Mouse (Mus musculus) intestine, postnatal 0 days (tissue): ENCODE results near the gene Ccdc6. TPM values are rescaled to one million over a fixed set of nuclear protein-coding genes. Genes with fewer than 3 reads are reported as not detected.

Experiments
- ATAC-seq: fragments of 200-750 bp; cut with Nextera tagmentation; 2 replicates; pipeline ENCODE4 v1.8.0; 2017; ENCODE audit warnings: mild to moderate bottlenecking, moderate TSS enrichment, moderate library complexity
- H3K27ac ChIP-seq: fragments of 300-500 bp; sonication (generic); 2 replicates; pipeline ENCODE4 v1.5.1; 2014; ENCODE audit warnings: mild to moderate bottlenecking, low read depth, low read length, moderate library complexity
- H3K27me3 ChIP-seq: fragments of 300-500 bp; sonication (generic); replicated peaks from 2 replicates; pipeline ENCODE4 v1.6.1; 2014; ENCODE audit warnings: low read length, mixed read lengths; ENCODE audit not compliant: control insufficient read depth, insufficient read depth
- H3K36me3 ChIP-seq: fragments of 300-500 bp; sonication (generic); 2 replicates; pipeline ENCODE4 v1.6.1; 2014; ENCODE audit warnings: mild to moderate bottlenecking, moderate library complexity; ENCODE audit not compliant: control insufficient read depth, insufficient read depth
- H3K4me1 ChIP-seq: fragments of 300-500 bp; sonication (generic); replicated peaks from 2 replicates; pipeline ENCODE4 v1.6.1; 2014; ENCODE audit warnings: antibody characterized with exemption, low read length, mixed read lengths; ENCODE audit not compliant: control insufficient read depth, insufficient read depth
- H3K4me2 ChIP-seq: fragments of 300-500 bp; sonication (generic); replicated peaks from 2 replicates; pipeline ENCODE4 v1.6.1; 2014; ENCODE audit warnings: low read depth, mild to moderate bottlenecking, moderate library complexity
- H3K4me3 ChIP-seq: fragments of 300-500 bp; sonication (generic); 2 replicates; pipeline ENCODE4 v1.5.1; 2014; ENCODE audit warnings: low read depth, low read length
- H3K9ac ChIP-seq: fragments of 300-500 bp; sonication (generic); 2 replicates; pipeline ENCODE4 v1.6.1; 2014; ENCODE audit warnings: mild to moderate bottlenecking, low read depth, low read length
- H3K9me3 ChIP-seq: fragments of 300-500 bp; sonication (generic); 2 replicates; pipeline ENCODE4 v1.6.1; 2016; ENCODE audit warnings: mixed run types; ENCODE audit not compliant: control insufficient read depth
- CTCF ChIP-seq: sonication (generic); IDR thresholded peaks from 2 replicates; pipeline ENCODE4 v1.5.1; 2016; ENCODE audit warnings: low read depth, mild to moderate bottlenecking, control low read depth, antibody characterized with exemption, moderate library complexity
- WGBS: fragments of 180-500 bp; shearing (Covaris S2); extraction: QIAGEN DNeasy Blood & Tissue Kit; methylation state at CpG from one replicate; pipeline ENCODE4 v1.1.7; 2014; 5-methylcytosine and 5-hydroxymethylcytosine counted together
- polyA plus RNA-seq: library from polyadenylated mRNA; unstranded; fragments of >200 nt; fragmentation: Nextera tagmentation; extraction: Ambion mirVana; gene quantifications from 2 replicates; pipeline ENCODE4 v1.2.1, GENCODE M21; 2015

Gene Ccdc6
- polyA plus RNA-seq, 1 experiment from 2014 or later = 8.7 TPM

DNA sequence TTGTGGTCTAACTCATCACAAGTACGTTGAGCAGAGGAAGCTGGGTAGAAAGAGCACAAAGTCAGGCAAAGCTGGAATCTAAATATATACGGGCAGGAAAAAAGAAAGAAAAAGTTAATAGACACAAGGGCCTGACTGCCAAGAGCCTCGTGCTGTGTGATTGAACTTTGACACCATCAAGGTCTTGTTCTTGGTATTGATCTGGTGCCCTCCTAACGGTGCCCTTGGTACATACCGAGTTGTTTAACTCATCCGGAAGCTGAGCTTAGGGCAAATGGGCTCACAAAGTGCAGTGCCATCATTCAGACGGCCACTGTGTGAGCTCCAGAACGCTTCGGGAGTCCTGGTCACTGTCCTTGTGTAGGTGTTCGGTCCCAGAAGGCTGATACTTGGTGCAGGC is 54.2 kb downstream of the Ccdc6 start:
- Histone ChIP-seq H3K4me1 (no peaks in the 10 kb centered on the region), H3K4me3 (no peak overlapping the region), H3K27me3 (no peaks in the 10 kb centered on the region), H3K36me3 (peaks cover 50% of the 10 kb centered on the region), H3K27ac (no peak overlapping the region), H3K9me3 (no peaks in the 10 kb centered on the region), H3K9ac (no peak overlapping the region), H3K4me2 (no peak overlapping the region)
- TF ChIP-seq CTCF = no peak
- no peak for ATAC-seq
- 76% methylated on average over 10 of the region's 10 CpGs for WGBS

DNA sequence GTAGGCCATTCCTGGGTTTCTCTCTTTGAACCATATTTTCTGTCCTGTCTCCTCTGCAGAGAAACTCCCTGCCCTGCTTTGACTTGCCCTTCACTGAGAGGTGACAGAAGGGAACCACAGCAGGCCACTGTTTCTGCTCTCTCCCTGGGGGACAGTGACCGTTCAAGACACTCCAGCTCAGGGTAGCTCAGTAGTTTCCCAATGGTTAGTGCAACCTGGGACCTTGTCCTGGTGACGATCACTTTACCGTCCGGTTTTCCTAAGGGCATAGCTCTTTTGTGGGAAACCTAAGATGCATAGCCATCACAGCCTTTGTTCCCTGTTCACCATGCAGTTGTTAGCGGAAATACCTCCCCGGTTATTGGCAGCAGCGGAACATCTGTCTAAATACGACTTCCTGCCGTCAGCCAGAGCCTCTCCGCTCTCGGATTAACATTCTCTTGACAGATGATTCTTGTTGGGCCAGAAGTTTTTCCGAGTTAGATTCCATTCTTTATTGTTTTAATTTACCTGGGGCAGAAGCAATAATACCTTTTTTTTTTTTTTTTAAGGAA is 55.3 kb downstream of the Ccdc6 start:
- ATAC-seq = no peak
- Histone ChIP-seq H3K4me1 (no peaks in the 10 kb centered on the region), H3K27ac (no peak overlapping the region)

DNA sequence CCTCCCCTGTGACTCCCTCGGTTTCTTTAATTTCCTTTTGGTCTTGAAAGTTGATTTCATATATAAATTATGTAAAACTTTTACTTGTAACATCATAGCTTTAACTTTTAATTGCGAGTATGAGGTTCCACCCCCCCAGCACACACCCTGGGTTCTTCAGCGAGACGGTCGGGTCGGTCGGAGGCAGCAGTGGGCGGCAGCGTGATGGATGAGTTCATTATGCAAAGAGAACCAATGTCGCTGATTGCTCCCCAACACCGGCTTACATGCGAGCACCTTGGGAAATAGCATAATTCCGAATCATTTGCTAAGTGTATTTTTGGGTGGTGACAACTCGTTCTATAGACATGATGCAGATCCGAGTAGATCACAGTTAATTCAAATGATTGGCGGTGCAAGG is 56.9 kb downstream of the Ccdc6 start:
- no peak overlapping the region for H3K9ac ChIP-seq
- no peaks in the 10 kb centered on the region for H3K27me3 ChIP-seq

More for the DNA sequence above, 55.3 kb downstream of the Ccdc6 start:
- peaks cover 55% of the 10 kb centered on the region for H3K36me3 ChIP-seq
- no peak overlapping the region for H3K4me2 ChIP-seq
- H3K9ac ChIP-seq = no peak overlapping the region
- 60% methylated on average over 12 of the region's 12 CpGs for WGBS
- TF ChIP-seq CTCF = no peak
- H3K4me3 ChIP-seq = no peak overlapping the region
- H3K27me3 ChIP-seq = no peaks in the 10 kb centered on the region
- H3K9me3 ChIP-seq = no peaks in the 10 kb centered on the region

DNA sequence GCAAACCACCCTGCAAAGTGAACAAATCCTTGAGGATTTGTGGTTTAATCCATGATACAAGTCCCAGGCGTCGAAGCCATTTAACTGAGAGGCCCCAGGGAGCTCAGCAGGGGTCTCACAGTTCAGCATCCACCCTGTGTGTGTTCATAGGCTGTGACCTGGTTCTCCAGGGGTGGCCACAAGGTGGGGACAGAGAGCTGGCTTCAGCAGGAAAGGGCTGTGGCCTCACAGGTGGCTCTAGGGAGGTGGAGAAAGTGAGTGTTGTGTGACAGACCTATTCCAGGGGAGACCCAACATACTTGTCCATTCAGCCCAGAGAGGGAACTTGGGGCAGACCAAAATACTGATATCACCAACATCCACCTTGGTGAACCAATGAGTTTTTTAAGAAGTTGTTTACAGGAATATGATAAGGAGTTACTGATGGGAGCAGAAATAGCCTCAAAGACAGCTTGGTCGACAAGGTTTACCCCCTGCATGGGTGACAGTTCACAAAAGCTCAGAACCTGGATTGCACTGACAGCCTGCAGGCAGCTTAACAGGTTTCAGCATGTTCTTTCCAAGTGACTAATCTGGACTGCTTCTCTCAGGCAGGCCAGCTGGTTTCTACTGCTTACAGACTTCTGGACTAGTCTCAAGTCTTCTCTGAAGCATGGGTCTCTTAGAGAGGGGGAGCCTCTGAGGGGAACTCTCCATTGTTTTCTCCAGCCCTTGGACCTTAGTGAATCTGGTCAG is 59.7 kb downstream of the Ccdc6 start:
- H3K9ac ChIP-seq = no peak overlapping the region
- H3K4me1 ChIP-seq = no peaks in the 10 kb centered on the region
- no peak overlapping the region for H3K4me3 ChIP-seq
- 82% methylated on average over 3 of the region's 3 CpGs for WGBS
- H3K27ac ChIP-seq = no peak overlapping the region
- peak; percentile 69 for TF ChIP-seq CTCF
- H3K9me3 ChIP-seq = no peaks in the 10 kb centered on the region
- H3K27me3 ChIP-seq = no peaks in the 10 kb centered on the region
- H3K4me2 ChIP-seq = no peak overlapping the region
- H3K36me3 ChIP-seq = peaks cover 48% of the 10 kb centered on the region
- ATAC-seq = no peak

More for the DNA sequence above, 56.9 kb downstream of the Ccdc6 start:
- no peak for ATAC-seq
- no peak overlapping the region for H3K27ac ChIP-seq
- H3K9me3 ChIP-seq = no peaks in the 10 kb centered on the region
- H3K36me3 ChIP-seq = peaks cover 60% of the 10 kb centered on the region
- no peak overlapping the region for H3K4me2 ChIP-seq
- 94% methylated on average over 16 of the region's 16 CpGs for WGBS
- TF ChIP-seq CTCF = no peak
- H3K4me3 ChIP-seq = no peak overlapping the region
- H3K4me1 ChIP-seq = no peaks in the 10 kb centered on the region

DNA sequence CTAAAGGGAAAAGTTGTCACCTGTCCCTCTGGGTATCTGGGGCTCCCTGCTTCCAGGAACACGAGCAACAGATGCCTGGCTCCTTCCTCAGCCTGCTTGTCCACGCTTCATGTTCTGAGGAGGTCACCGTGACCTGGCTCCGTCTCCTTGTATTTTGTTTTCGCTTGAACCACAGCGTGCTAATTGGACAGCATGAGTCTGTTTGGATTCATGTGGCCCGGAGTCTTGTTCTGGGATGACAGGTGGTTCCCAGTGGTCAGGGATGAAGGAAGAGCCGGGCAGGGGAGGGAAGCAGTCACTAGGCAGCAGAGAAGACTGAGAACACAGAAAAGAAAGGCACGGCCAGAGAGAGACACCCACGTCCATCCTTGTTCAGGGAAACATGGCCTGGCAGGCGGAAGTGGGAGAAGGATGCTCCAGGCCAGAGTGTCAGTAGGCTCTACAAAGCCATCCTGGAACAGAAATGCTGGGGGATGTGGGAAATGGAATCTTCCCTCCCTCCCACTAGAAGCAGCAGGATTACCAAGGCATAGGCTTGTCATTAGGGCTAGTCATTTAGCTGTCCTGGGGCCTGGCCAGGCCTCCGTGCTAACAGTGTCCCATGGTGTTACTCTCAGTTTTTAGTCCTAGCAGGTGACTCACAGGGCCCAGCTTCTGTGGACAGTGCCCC is 62.9 kb downstream of the Ccdc6 start:
- ATAC-seq = no peak
- TF ChIP-seq CTCF = no peak
- WGBS = 84% methylated on average over 12 of the region's 12 CpGs
- Histone ChIP-seq H3K4me1 (no peaks in the 10 kb centered on the region), H3K9ac (no peak overlapping the region), H3K27me3 (no peaks in the 10 kb centered on the region), H3K27ac (no peak overlapping the region), H3K36me3 (peaks cover 30% of the 10 kb centered on the region), H3K4me2 (no peak overlapping the region), H3K9me3 (no peaks in the 10 kb centered on the region), H3K4me3 (no peak overlapping the region)

DNA sequence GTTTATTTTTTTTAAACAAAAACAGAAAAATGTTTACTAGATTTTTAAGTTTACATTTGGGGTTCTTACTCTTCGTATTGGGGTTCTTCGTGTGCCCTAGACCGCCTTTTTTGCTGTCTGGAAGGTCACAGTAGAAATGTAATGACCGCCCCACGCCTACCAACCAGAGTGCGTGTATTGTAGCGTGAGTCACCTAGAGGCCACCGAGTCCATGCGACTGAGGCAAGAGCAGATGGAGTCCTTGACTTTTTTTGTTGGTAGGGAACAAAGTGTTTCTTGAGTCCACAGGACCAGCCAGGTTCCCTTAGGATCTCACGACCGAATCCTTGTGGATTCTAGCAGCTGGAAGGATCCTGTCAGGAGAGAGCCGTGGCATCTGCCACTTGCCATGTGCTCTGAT is 63.9 kb downstream of the Ccdc6 start:
- Histone ChIP-seq H3K9me3 (no peaks in the 10 kb centered on the region), H3K4me1 (no peaks in the 10 kb centered on the region), H3K36me3 (peaks cover 20% of the 10 kb centered on the region), H3K27me3 (no peaks in the 10 kb centered on the region), H3K4me3 (no peak overlapping the region), H3K4me2 (no peak overlapping the region), H3K9ac (no peak overlapping the region), H3K27ac (no peak overlapping the region)
- ATAC-seq = no peak
- WGBS = 88% methylated on average over 12 of the region's 12 CpGs
- TF ChIP-seq CTCF = no peak
